Mouse (Mus musculus) midbrain, embryonic 13.5 days (tissue): Measurements from ENCODE around the gene Tln2. TPM values are rescaled to one million over a fixed set of nuclear protein-coding genes. Genes with fewer than 3 reads are reported as not detected.

Source experiments
- ATAC-seq: fragments of 200-750 bp; cut with Nextera tagmentation; 2 replicates; pipeline ENCODE4 v1.8.0; 2017; ENCODE audit warnings: mild to moderate bottlenecking, moderate TSS enrichment, moderate library complexity
- H3K27ac ChIP-seq: fragments of 300-500 bp; sonication (generic); 2 replicates; pipeline ENCODE4 v1.5.1; 2015; ENCODE audit warnings: inconsistent platforms, mild to moderate bottlenecking, moderate library complexity
- H3K27me3 ChIP-seq: fragments of 300-500 bp; sonication (generic); 2 replicates; pipeline ENCODE4 v1.6.1; 2015; ENCODE audit warnings: mild to moderate bottlenecking, inconsistent platforms
- H3K36me3 ChIP-seq: fragments of 300-500 bp; sonication (generic); 2 replicates; pipeline ENCODE4 v1.6.1; 2015; ENCODE audit warnings: mild to moderate bottlenecking, inconsistent platforms
- H3K4me1 ChIP-seq: fragments of 300-500 bp; sonication (generic); replicated peaks from 2 replicates; pipeline ENCODE4 v1.6.1; 2015; ENCODE audit warnings: inconsistent platforms
- H3K4me2 ChIP-seq: fragments of 300-500 bp; sonication (generic); replicated peaks from 2 replicates; pipeline ENCODE4 v1.6.1; 2015; ENCODE audit warnings: moderate library complexity, mild to moderate bottlenecking, inconsistent platforms
- H3K4me3 ChIP-seq: fragments of 300-500 bp; sonication (generic); replicated peaks from 2 replicates; pipeline ENCODE4 v1.5.1; 2015; ENCODE audit warnings: mild to moderate bottlenecking, inconsistent platforms
- H3K9ac ChIP-seq: fragments of 300-500 bp; sonication (generic); replicated peaks from 2 replicates; pipeline ENCODE4 v1.6.1; 2015; ENCODE audit warnings: mild to moderate bottlenecking, inconsistent platforms
- H3K9me3 ChIP-seq: fragments of 300-500 bp; sonication (generic); 2 replicates; pipeline ENCODE4 v1.6.1; 2016; ENCODE audit warnings: mild to moderate bottlenecking, inconsistent platforms
- WGBS: fragments of 180-500 bp; shearing (Covaris S2); methylation state at CpG from one replicate; pipeline ENCODE4 v1.1.7; 2015; 5-methylcytosine and 5-hydroxymethylcytosine counted together
- polyA plus RNA-seq: library from polyadenylated mRNA; unstranded; fragments of >200 nt; fragmentation: Nextera tagmentation; extraction: Ambion mirVana; gene quantifications from 2 replicates; pipeline ENCODE4 v1.2.1, GENCODE M21; 2015

Tln2 gene
- polyA plus RNA-seq, 1 experiment from 2014 or later: 16.4 TPM

GRCm38 (mm10) chr9:67315356-67315755, 244.1 kb downstream of the Tln2 start:
- ATAC-seq: 0 out of 2 replicates have a peak, but pooled peaks have one; percentile 48

GRCm38 (mm10) chr9:67304992-67305391, 254.5 kb downstream of the Tln2 start:
- H3K9ac ChIP-seq: no peak overlapping the region
- H3K4me3 ChIP-seq: no peak overlapping the region
- no peaks in the 10 kb centered on the region for H3K27me3 ChIP-seq
- no peaks in the 10 kb centered on the region for H3K9me3 ChIP-seq
- no peak overlapping the region for H3K4me2 ChIP-seq
- no peaks in the 10 kb centered on the region for H3K36me3 ChIP-seq
- no peak for ATAC-seq
- no peaks in the 10 kb centered on the region for H3K4me1 ChIP-seq
- 83% methylated on average over 6 of the region's 6 CpGs for WGBS
- H3K27ac ChIP-seq: no peak overlapping the region

More at GRCm38 (mm10) chr9:67315356-67315755, 244.1 kb downstream of the Tln2 start:
- H3K9ac ChIP-seq: no peak overlapping the region
- no peak overlapping the region for H3K27ac ChIP-seq
- no peaks in the 10 kb centered on the region for H3K4me1 ChIP-seq
- H3K9me3 ChIP-seq: no peaks in the 10 kb centered on the region
- no peaks in the 10 kb centered on the region for H3K36me3 ChIP-seq
- no peak overlapping the region for H3K4me3 ChIP-seq
- no peak overlapping the region for H3K4me2 ChIP-seq
- WGBS: 14% methylated on average over 3 of the region's 3 CpGs
- H3K27me3 ChIP-seq: no peaks in the 10 kb centered on the region

GRCm38 (mm10) chr9:67303986-67304385, 255.5 kb downstream of the Tln2 start:
- no peak overlapping the region for H3K4me2 ChIP-seq
- ATAC-seq: no peak

GRCm38 (mm10) chr9:67303038-67303437, 256.5 kb downstream of the Tln2 start:
- Histone ChIP-seq H3K9ac (no peak overlapping the region), H3K9me3 (no peaks in the 10 kb centered on the region), H3K27ac (no peak overlapping the region), H3K27me3 (no peaks in the 10 kb centered on the region), H3K36me3 (no peaks in the 10 kb centered on the region), H3K4me2 (no peak overlapping the region), H3K4me3 (no peak overlapping the region), H3K4me1 (no peaks in the 10 kb centered on the region)
- ATAC-seq: no peak

More at GRCm38 (mm10) chr9:67303986-67304385, 255.5 kb downstream of the Tln2 start:
- Histone ChIP-seq H3K9ac (no peak overlapping the region), H3K36me3 (no peaks in the 10 kb centered on the region), H3K27ac (no peak overlapping the region), H3K9me3 (no peaks in the 10 kb centered on the region), H3K27me3 (no peaks in the 10 kb centered on the region), H3K4me3 (no peak overlapping the region), H3K4me1 (no peaks in the 10 kb centered on the region)

GRCm38 (mm10) chr9:67302386-67302989, 257.0 kb downstream of the Tln2 start:
- H3K9me3 ChIP-seq: no peaks in the 10 kb centered on the region
- H3K4me2 ChIP-seq: no peak overlapping the region
- H3K4me3 ChIP-seq: no peak overlapping the region
- H3K27ac ChIP-seq: no peak overlapping the region
- no peak overlapping the region for H3K9ac ChIP-seq
- no peaks in the 10 kb centered on the region for H3K4me1 ChIP-seq
- no peak for ATAC-seq
- H3K27me3 ChIP-seq: no peaks in the 10 kb centered on the region
- H3K36me3 ChIP-seq: no peaks in the 10 kb centered on the region
- WGBS: 96% methylated on average over 10 of the region's 10 CpGs

GRCm38 (mm10) chr9:67301571-67301970, 257.9 kb downstream of the Tln2 start:
- Histone ChIP-seq H3K36me3 (no peaks in the 10 kb centered on the region), H3K4me1 (no peaks in the 10 kb centered on the region), H3K27me3 (no peaks in the 10 kb centered on the region), H3K27ac (no peak overlapping the region), H3K4me3 (no peak overlapping the region), H3K9ac (no peak overlapping the region), H3K4me2 (no peak overlapping the region), H3K9me3 (no peaks in the 10 kb centered on the region)
- 91% methylated on average over 2 of the region's 2 CpGs for WGBS
- no peak for ATAC-seq

GRCm38 (mm10) chr9:67300769-67301168, 258.7 kb downstream of the Tln2 start:
- no peak for ATAC-seq
- H3K9ac ChIP-seq: no peak overlapping the region
- H3K4me1 ChIP-seq: no peaks in the 10 kb centered on the region
- no peak overlapping the region for H3K4me3 ChIP-seq
- no peaks in the 10 kb centered on the region for H3K36me3 ChIP-seq
- WGBS: 75% methylated on average over 5 of the region's 5 CpGs
- no peaks in the 10 kb centered on the region for H3K9me3 ChIP-seq
- H3K27me3 ChIP-seq: no peaks in the 10 kb centered on the region
- H3K4me2 ChIP-seq: no peak overlapping the region
- H3K27ac ChIP-seq: no peak overlapping the region

GRCm38 (mm10) chr9:67300346-67300745, 259.2 kb downstream of the Tln2 start:
- H3K36me3 ChIP-seq: no peaks in the 10 kb centered on the region
- no peak for ATAC-seq
- 55% methylated on average over 3 of the region's 3 CpGs for WGBS

GRCm38 (mm10) chr9:67299164-67299563, 260.3 kb downstream of the Tln2 start:
- H3K9me3 ChIP-seq: no peaks in the 10 kb centered on the region
- H3K27me3 ChIP-seq: no peaks in the 10 kb centered on the region
- no peak overlapping the region for H3K4me2 ChIP-seq
- no peak overlapping the region for H3K9ac ChIP-seq
- no peak overlapping the region for H3K4me3 ChIP-seq
- H3K36me3 ChIP-seq: no peaks in the 10 kb centered on the region
- H3K27ac ChIP-seq: no peak overlapping the region
- no peak for ATAC-seq
- 90% methylated on average over 6 of the region's 6 CpGs for WGBS
- no peaks in the 10 kb centered on the region for H3K4me1 ChIP-seq

More at GRCm38 (mm10) chr9:67300346-67300745, 259.2 kb downstream of the Tln2 start:
- Histone ChIP-seq H3K4me2 (no peak overlapping the region), H3K27me3 (no peaks in the 10 kb centered on the region), H3K9ac (no peak overlapping the region), H3K4me1 (no peaks in the 10 kb centered on the region), H3K9me3 (no peaks in the 10 kb centered on the region), H3K27ac (no peak overlapping the region; the same call in 1 of the 2 replicates), H3K4me3 (no peak overlapping the region)

GRCm38 (mm10) chr9:67297236-67297889, 262.1 kb downstream of the Tln2 start:
- Histone ChIP-seq H3K4me2 (no peak overlapping the region), H3K9ac (no peak overlapping the region), H3K36me3 (no peaks in the 10 kb centered on the region), H3K27me3 (no peaks in the 10 kb centered on the region), H3K4me1 (no peaks in the 10 kb centered on the region), H3K27ac (no peak overlapping the region), H3K4me3 (no peak overlapping the region), H3K9me3 (no peaks in the 10 kb centered on the region)
- 82% methylated on average over 6 of the region's 6 CpGs for WGBS
- ATAC-seq: no peak

GRCm38 (mm10) chr9:67287457-67287856, 272.0 kb downstream of the Tln2 start:
- ATAC-seq: no peak
- peaks cover 8% of the 10 kb centered on the region for H3K4me1 ChIP-seq
- H3K9me3 ChIP-seq: no peaks in the 10 kb centered on the region
- H3K9ac ChIP-seq: no peak overlapping the region
- H3K4me2 ChIP-seq: no peak overlapping the region
- H3K4me3 ChIP-seq: no peak overlapping the region
- WGBS: 79% methylated on average over 4 of the region's 4 CpGs
- no peaks in the 10 kb centered on the region for H3K27me3 ChIP-seq
- no peaks in the 10 kb centered on the region for H3K36me3 ChIP-seq
- H3K27ac ChIP-seq: no peak overlapping the region

- Histone ChIP-seq H3K4me2 (no peak overlapping the region), H3K27ac (no peak overlapping the region), H3K9ac (no peak overlapping the region), H3K27me3 (no peaks in the 10 kb centered on the region), H3K36me3 (no peaks in the 10 kb centered on the region), H3K4me1 (peaks cover 8% of the 10 kb centered on the region), H3K9me3 (no peaks in the 10 kb centered on the region), H3K4me3 (no peak overlapping the region)
- 94% methylated on average over 3 of the region's 3 CpGs for WGBS
- ATAC-seq: no peak
Observed at GRCm38 (mm10) chr9:67286801-67287200, 272.7 kb downstream of the Tln2 start.

GRCm38 (mm10) chr9:67285544-67285943, 274.0 kb downstream of the Tln2 start:
- H3K9me3 ChIP-seq: no peaks in the 10 kb centered on the region
- 76% methylated on average over 3 of the region's 3 CpGs for WGBS
- no peaks in the 10 kb centered on the region for H3K36me3 ChIP-seq
- ATAC-seq: no peak
- no peaks in the 10 kb centered on the region for H3K27me3 ChIP-seq
- no peak overlapping the region for H3K9ac ChIP-seq
- H3K4me3 ChIP-seq: no peak overlapping the region
- no peak overlapping the region for H3K4me2 ChIP-seq
- peaks cover 8% of the 10 kb centered on the region for H3K4me1 ChIP-seq
- H3K27ac ChIP-seq: no peak overlapping the region
